ENCODE assay signal across 8 mouse cellular contexts in the genomic region with DNA sequence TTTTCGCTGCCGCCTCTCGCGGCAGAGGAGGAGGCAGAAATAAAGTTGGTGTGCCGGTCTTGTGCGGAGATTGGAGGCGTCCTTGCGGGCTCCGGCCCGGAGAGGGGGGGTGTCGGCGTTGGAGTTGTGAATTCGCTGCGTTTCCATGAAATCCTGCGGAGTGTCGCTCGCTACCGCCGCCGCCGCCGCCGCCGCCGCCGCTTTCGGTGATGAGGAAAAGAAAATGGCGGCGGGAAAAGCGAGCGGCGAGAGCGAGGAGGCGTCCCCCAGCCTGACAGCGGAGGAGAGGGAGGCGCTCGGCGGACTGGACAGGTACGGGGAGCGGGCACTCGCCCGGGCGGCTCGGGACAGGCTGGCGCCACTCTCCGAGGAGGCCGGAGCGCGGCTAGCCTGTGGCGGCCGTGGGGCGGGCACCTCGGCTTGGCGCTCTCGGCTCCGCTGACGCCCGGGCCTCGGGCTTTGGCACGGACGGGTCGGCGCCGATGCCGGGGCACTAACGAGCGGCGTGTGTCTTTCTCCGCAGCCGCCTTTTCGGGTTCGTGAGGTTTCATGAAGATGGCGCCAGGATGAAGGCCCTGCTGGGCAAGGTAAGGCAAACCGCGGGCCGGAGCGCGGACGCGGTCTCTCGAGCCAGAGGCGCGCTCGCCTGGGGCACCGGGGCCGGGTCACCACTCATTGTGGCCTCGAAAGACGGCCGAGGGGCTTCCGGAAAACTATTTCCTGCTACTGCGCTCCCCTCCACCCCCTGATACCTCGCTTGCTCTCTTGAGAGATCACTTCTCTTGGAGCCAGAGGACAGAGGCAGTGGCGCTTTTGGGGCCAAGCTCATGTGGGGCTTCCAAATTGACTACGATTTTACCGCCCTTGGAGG. TPM values are rescaled to one million over a fixed set of nuclear protein-coding genes. Genes with fewer than 3 reads are reported as not detected.
DNase-seq lines count a peak whose midpoint lies in the region; ATAC-seq lines count a peak whose summit lies in the region.

No protein-coding gene starts in this region.

- ATAC-seq in embryonic facial prominence, embryonic 14.5 days (ENCODE audit: low read depth), result peak; percentile 12
- peak; percentile 44; the same call in 1 of the 2 replicates for ATAC-seq in kidney, embryonic 14.5 days (ENCODE audit: low FRiP score, low TSS enrichment)
- peak; percentile 24 for ATAC-seq in liver, embryonic 13.5 days (ENCODE audit: low read depth)
- peak; percentile 23; the same call in 1 of the 2 replicates for ATAC-seq in neural tube, embryonic 11.5 days (ENCODE audit: insufficient read depth, low FRiP score, low TSS enrichment)
- ATAC-seq in stomach, embryonic 15.5 days (ENCODE audit: insufficient read depth, low FRiP score, low read depth), result no peak

- no peaks in the 10 kb centered on the region for H3K27me3 ChIP-seq in embryonic facial prominence, embryonic 14.5 days (replicated peaks; ENCODE audit: control insufficient read depth, insufficient read depth, low read length)
- H3K27me3 ChIP-seq in kidney, embryonic 14.5 days (ENCODE audit: control insufficient read depth, insufficient read depth, low read length), result no peaks in the 10 kb centered on the region
- no peaks in the 10 kb centered on the region for H3K27me3 ChIP-seq in liver, embryonic 13.5 days
- no peaks in the 10 kb centered on the region for H3K27me3 ChIP-seq in neural tube, embryonic 11.5 days (ENCODE audit: control insufficient read depth, insufficient read depth, low read length)
- H3K27me3 ChIP-seq in stomach, embryonic 15.5 days (replicated peaks), result no peaks in the 10 kb centered on the region

- H3K4me3 ChIP-seq in embryonic facial prominence, embryonic 14.5 days (ENCODE audit: low read depth, low read length), result peak overlapping the region; percentile 75
- peak overlapping the region; percentile 77 for H3K4me3 ChIP-seq in kidney, embryonic 14.5 days (ENCODE audit: low read length)
- H3K4me3 ChIP-seq in liver, embryonic 13.5 days (replicated peaks), result peak overlapping the region; percentile 84
- peak overlapping the region; percentile 84 for H3K4me3 ChIP-seq in neural tube, embryonic 11.5 days (ENCODE audit: low read depth, low read length)
- H3K4me3 ChIP-seq in stomach, embryonic 15.5 days (replicated peaks), result peak overlapping the region; percentile 79

- H3K27ac ChIP-seq in embryonic facial prominence, embryonic 14.5 days (replicated peaks; ENCODE audit: low read depth, low read length), result peak overlapping the region; percentile 99
- peak overlapping the region; percentile 98 for H3K27ac ChIP-seq in kidney, embryonic 14.5 days (ENCODE audit: low read depth, low read length)
- H3K27ac ChIP-seq in liver, embryonic 13.5 days, result peak overlapping the region; percentile 96
- H3K27ac ChIP-seq in neural tube, embryonic 11.5 days (ENCODE audit: low read depth, low read length), result peak overlapping the region; percentile 92
- H3K27ac ChIP-seq in stomach, embryonic 15.5 days, result peak overlapping the region; percentile 98

- no peaks in the 10 kb centered on the region for H3K9me3 ChIP-seq in embryonic facial prominence, embryonic 14.5 days (ENCODE audit: control insufficient read depth, low read length)
- no peaks in the 10 kb centered on the region for H3K9me3 ChIP-seq in kidney, embryonic 14.5 days (ENCODE audit: control insufficient read depth, low read length)
- H3K9me3 ChIP-seq in liver, embryonic 13.5 days (replicated peaks), result no peaks in the 10 kb centered on the region
- H3K9me3 ChIP-seq in neural tube, embryonic 11.5 days (ENCODE audit: control insufficient read depth, low read length), result no peaks in the 10 kb centered on the region
- H3K9me3 ChIP-seq in stomach, embryonic 15.5 days, result no peaks in the 10 kb centered on the region

- DNase-seq in 3T3-L1 (ENCODE audit: low read depth, low spot score), result peak; percentile 65
- DNase-seq in adrenal gland, postnatal 14 days, result peak; percentile 85
- DNase-seq in embryonic facial prominence, embryonic 14.5 days (ENCODE audit: low spot score), result peak; percentile 49
- peak; percentile 13 for DNase-seq in heart, adult 8-10 months (ENCODE audit: low spot score)
- DNase-seq in liver, embryonic 13.5 days, result peak; percentile 40
- peak; percentile 70 for DNase-seq in neural tube, embryonic 11.5 days (ENCODE audit: low spot score)

- H3K4me1 ChIP-seq in embryonic facial prominence, embryonic 14.5 days (ENCODE audit: control insufficient read depth, insufficient read depth, low read length), result no peaks in the 10 kb centered on the region
- no peaks in the 10 kb centered on the region for H3K4me1 ChIP-seq in kidney, embryonic 14.5 days (ENCODE audit: control insufficient read depth, insufficient read depth, low read length)
- peaks cover 8% of the 10 kb centered on the region; the same call in 1 of the 2 replicates for H3K4me1 ChIP-seq in liver, embryonic 13.5 days (replicated peaks)
- H3K4me1 ChIP-seq in neural tube, embryonic 11.5 days (ENCODE audit: control insufficient read depth, insufficient read depth, low read length), result no peaks in the 10 kb centered on the region
- H3K4me1 ChIP-seq in stomach, embryonic 15.5 days, result no peaks in the 10 kb centered on the region

- no peaks in the 10 kb centered on the region for H3K36me3 ChIP-seq in embryonic facial prominence, embryonic 14.5 days (ENCODE audit: control insufficient read depth, insufficient read depth, low read length)
- no peaks in the 10 kb centered on the region for H3K36me3 ChIP-seq in kidney, embryonic 14.5 days (ENCODE audit: control insufficient read depth, insufficient read depth, low read length)
- H3K36me3 ChIP-seq in liver, embryonic 13.5 days, result no peaks in the 10 kb centered on the region
- no peaks in the 10 kb centered on the region for H3K36me3 ChIP-seq in neural tube, embryonic 11.5 days (ENCODE audit: control insufficient read depth, insufficient read depth, low read length)
- no peaks in the 10 kb centered on the region for H3K36me3 ChIP-seq in stomach, embryonic 15.5 days

- peak overlapping the region; percentile 58 for H3K4me2 ChIP-seq in embryonic facial prominence, embryonic 14.5 days (ENCODE audit: low read depth, low read length)
- H3K4me2 ChIP-seq in kidney, embryonic 14.5 days (replicated peaks; ENCODE audit: low read depth, low read length), result peak overlapping the region; percentile 46
- H3K4me2 ChIP-seq in liver, embryonic 13.5 days, result peak overlapping the region; percentile 55
- peak overlapping the region; percentile 49 for H3K4me2 ChIP-seq in neural tube, embryonic 11.5 days (ENCODE audit: low read depth)
- H3K4me2 ChIP-seq in stomach, embryonic 15.5 days, result peak overlapping the region; percentile 50

- 0% methylated on average over 15 of the region's 95 CpGs for WGBS in embryonic facial prominence, embryonic 14.5 days
- WGBS in kidney, embryonic 14.5 days, result under 1% methylated on average over 86 of the region's 95 CpGs
- under 1% methylated on average over 88 of the region's 95 CpGs for WGBS in liver, embryonic 13.5 days (ENCODE audit: insufficient replicate concordance)
- WGBS in neural tube, embryonic 11.5 days, result 0% methylated on average over 70 of the region's 95 CpGs
- under 1% methylated on average over 78 of the region's 95 CpGs for WGBS in stomach, embryonic 15.5 days

- peak overlapping the region; percentile 96 for H3K9ac ChIP-seq in embryonic facial prominence, embryonic 14.5 days (ENCODE audit: low read depth, low read length)
- H3K9ac ChIP-seq in kidney, embryonic 14.5 days (ENCODE audit: low read depth, low read length), result peak overlapping the region; percentile 95
- H3K9ac ChIP-seq in liver, embryonic 13.5 days, result peak overlapping the region; percentile 96
- H3K9ac ChIP-seq in neural tube, embryonic 11.5 days (ENCODE audit: low read length), result peak overlapping the region; percentile 94
- H3K9ac ChIP-seq in stomach, embryonic 15.5 days, result peak overlapping the region; percentile 91

RNA-seq across cellular contexts. Expression of a gene that starts 0.7 kb away (rescaled TPM):
- 39.2 and 44.1 TPM in 2 replicates for total RNA-seq in adrenal gland, postnatal 14 days (2021)
- 18.6 and 23.7 TPM in 2 replicates for polyA plus RNA-seq in embryonic facial prominence, embryonic 14.5 days (2014; fragmentation: Nextera tagmentation; extraction: Ambion mirVana)
- 10 to 100 TPM; 13.7 to 42.3 (median 27.4) TPM for total RNA-seq in heart, adult 8-10 months (2022)
- 22.4 and 27.1 TPM in 2 replicates for polyA plus RNA-seq in kidney, embryonic 14.5 days (2014; fragmentation: Nextera tagmentation; extraction: Ambion mirVana)
- 11.1 and 18.3 TPM in 2 replicates for polyA plus RNA-seq in liver, embryonic 13.5 days (2015; fragmentation: Nextera tagmentation; extraction: Ambion mirVana)
- 37.9 and 39.9 TPM in 2 replicates for polyA plus RNA-seq in neural tube, embryonic 11.5 days (2014; fragmentation: Nextera tagmentation; extraction: Ambion mirVana)
- polyA plus RNA-seq in stomach, embryonic 15.5 days (2015; fragmentation: Nextera tagmentation; extraction: Ambion mirVana), result 19.6 and 21.2 TPM in 2 replicates

RNA-seq across cellular contexts. Expression of a gene that starts 17.4 kb away (rescaled TPM):
- total RNA-seq in adrenal gland, postnatal 14 days (2021), result not detected in 2 replicates
- not detected in 2 replicates for polyA plus RNA-seq in embryonic facial prominence, embryonic 14.5 days (2014; fragmentation: Nextera tagmentation; extraction: Ambion mirVana)
- not detected for total RNA-seq in heart, adult 8-10 months (2022)
- polyA plus RNA-seq in kidney, embryonic 14.5 days (2014; fragmentation: Nextera tagmentation; extraction: Ambion mirVana), result not detected in 2 replicates
- not detected in 2 replicates for polyA plus RNA-seq in liver, embryonic 13.5 days (2015; fragmentation: Nextera tagmentation; extraction: Ambion mirVana)
- not detected in 2 replicates for polyA plus RNA-seq in neural tube, embryonic 11.5 days (2014; fragmentation: Nextera tagmentation; extraction: Ambion mirVana)
- polyA plus RNA-seq in stomach, embryonic 15.5 days (2015; fragmentation: Nextera tagmentation; extraction: Ambion mirVana), result not detected in 2 replicates

Comparison
In these comparisons a context has a peak if more than half of its experiments do, and no peak if none do; other contexts are left out.
1. DNase-seq: peak in every context shown above with its lines; median percentile 85 in adrenal gland, postnatal 14 days; 70 in neural tube, embryonic 11.5 days; 65 in 3T3-L1; 49 in embryonic facial prominence, embryonic 14.5 days; 40 in liver, embryonic 13.5 days; 13 in heart, adult 8-10 months.